Mouse (Mus musculus): ENCODE data around the gene Tmem60.

Tmem60 gene

GRCm38 (mm10) chr5:20911741-20912140, 29.8 kb downstream of the Tmem60 start:
- no peak for DNase-seq

- peak; percentile 84 for DNase-seq
Measured at GRCm38 (mm10) chr5:20913372-20914275, 31.6 kb downstream of the Tmem60 start.

GRCm38 (mm10) chr5:20918967-20919366, 37.0 kb downstream of the Tmem60 start:
- DNase-seq: no peak

GRCm38 (mm10) chr5:20919566-20919965, 37.6 kb downstream of the Tmem60 start:
- no peak for DNase-seq

- no peak for DNase-seq
Measured at GRCm38 (mm10) chr5:20924608-20925007, 42.6 kb downstream of the Tmem60 start.

GRCm38 (mm10) chr5:20925451-20925850, 43.5 kb downstream of the Tmem60 start:
- no peak for DNase-seq

GRCm38 (mm10) chr5:20929669-20930151, 47.7 kb downstream of the Tmem60 start:
- DNase-seq: no peak

GRCm38 (mm10) chr5:20930430-20930829, 48.4 kb downstream of the Tmem60 start:
- DNase-seq: no peak

- DNase-seq: no peak
Measured at GRCm38 (mm10) chr5:20931300-20931699, 49.3 kb downstream of the Tmem60 start.

GRCm38 (mm10) chr5:20932585-20932984, 50.6 kb downstream of the Tmem60 start:
- no peak for DNase-seq

- no peak for DNase-seq
Measured at GRCm38 (mm10) chr5:20935934-20936333, 53.9 kb downstream of the Tmem60 start.

Data from kidney, postnatal 10 days (tissue).